Mouse (Mus musculus) hindlimb bud, embryonic 11.5 days (tissue): Measurements from ENCODE around the gene Rapgef3.

Experiments
- DNase-seq: peaks from one replicate; pipeline ENCODE4 v3.0.0-alpha.2; 2012; ENCODE audit warnings: low read depth, low spot score; ENCODE audit errors: extremely low spot score

Gene Rapgef3

GRCm38 (mm10) chr15:97747486-97747885 lies 20.3 kb downstream of the Rapgef3 start:
- DNase-seq, result no peak

GRCm38 (mm10) chr15:97746748-97747147 lies 21.0 kb downstream of the Rapgef3 start:
- DNase-seq, result no peak

- DNase-seq, result no peak
Measured at GRCm38 (mm10) chr15:97746278-97746677, 21.5 kb downstream of the Rapgef3 start.

- DNase-seq, result no peak
Measured at GRCm38 (mm10) chr15:97745331-97745730, 22.4 kb downstream of the Rapgef3 start.

GRCm38 (mm10) chr15:97744930-97745329 lies 22.8 kb downstream of the Rapgef3 start:
- no peak for DNase-seq

- no peak for DNase-seq
Measured at GRCm38 (mm10) chr15:97743961-97744525, 23.7 kb downstream of the Rapgef3 start.

- DNase-seq, result no peak
Measured at GRCm38 (mm10) chr15:97743210-97743609, 24.6 kb downstream of the Rapgef3 start.

GRCm38 (mm10) chr15:97742600-97742999 lies 25.2 kb downstream of the Rapgef3 start:
- no peak for DNase-seq

GRCm38 (mm10) chr15:97742074-97742473 lies 25.7 kb downstream of the Rapgef3 start:
- no peak for DNase-seq

- DNase-seq, result no peak
Measured at GRCm38 (mm10) chr15:97741662-97742061, 26.1 kb downstream of the Rapgef3 start.

- DNase-seq, result no peak
Measured at GRCm38 (mm10) chr15:97740283-97740732, 27.5 kb downstream of the Rapgef3 start.

GRCm38 (mm10) chr15:97738923-97739322 lies 28.8 kb downstream of the Rapgef3 start:
- DNase-seq, result no peak

- no peak for DNase-seq
Measured at GRCm38 (mm10) chr15:97731988-97732387, 35.8 kb downstream of the Rapgef3 start.

- no peak for DNase-seq
Measured at GRCm38 (mm10) chr15:97731111-97731510, 36.7 kb downstream of the Rapgef3 start, which contains the start of gene Endou. Gene Endou, minus strand, starts transcription at chr15:97731339.

- no peak for DNase-seq
Measured at GRCm38 (mm10) chr15:97730365-97730764, 37.4 kb downstream of the Rapgef3 start.

- no peak for DNase-seq
Measured at GRCm38 (mm10) chr15:97728804-97729203, 39.0 kb downstream of the Rapgef3 start.

- DNase-seq, result no peak
Measured at GRCm38 (mm10) chr15:97728394-97728793, 39.4 kb downstream of the Rapgef3 start.

- DNase-seq, result no peak
Measured at GRCm38 (mm10) chr15:97727520-97727919, 40.3 kb downstream of the Rapgef3 start.

GRCm38 (mm10) chr15:97727048-97727447 lies 40.7 kb downstream of the Rapgef3 start:
- no peak for DNase-seq

GRCm38 (mm10) chr15:97726310-97726709 lies 41.5 kb downstream of the Rapgef3 start:
- no peak for DNase-seq

GRCm38 (mm10) chr15:97725198-97725785 lies 42.5 kb downstream of the Rapgef3 start:
- DNase-seq, result no peak

- no peak for DNase-seq
Measured at GRCm38 (mm10) chr15:97724346-97725197, 43.2 kb downstream of the Rapgef3 start.
